Mouse (Mus musculus) lung, postnatal 10 days (tissue): ENCODE measurements around the gene Antxr1.

Experiments
- DNase-seq: peaks from one replicate; pipeline ENCODE4 v3.0.0; 2021

Gene Antxr1

GRCm38 (mm10) chr6:87133966-87134546 is 201.6 kb downstream of the Antxr1 start:
- no peak for DNase-seq

- DNase-seq, result no peak
These were observed 202.1 kb downstream of the Antxr1 start for GRCm38 (mm10) chr6:87133520-87133919.

GRCm38 (mm10) chr6:87131078-87131477 is 204.5 kb downstream of the Antxr1 start:
- no peak for DNase-seq

- no peak for DNase-seq
These were observed 205.0 kb downstream of the Antxr1 start for GRCm38 (mm10) chr6:87130628-87131027.

- DNase-seq, result no peak
These were observed 205.8 kb downstream of the Antxr1 start for GRCm38 (mm10) chr6:87129861-87130260.

- peak; percentile 65 for DNase-seq
These were observed 208.4 kb downstream of the Antxr1 start for GRCm38 (mm10) chr6:87127049-87127753.

GRCm38 (mm10) chr6:87123973-87124372 is 211.6 kb downstream of the Antxr1 start:
- DNase-seq, result no peak

GRCm38 (mm10) chr6:87123406-87123805 is 212.2 kb downstream of the Antxr1 start:
- DNase-seq, result no peak

GRCm38 (mm10) chr6:87121961-87122360 is 213.7 kb downstream of the Antxr1 start:
- no peak for DNase-seq

- DNase-seq, result no peak
These were observed 215.0 kb downstream of the Antxr1 start for GRCm38 (mm10) chr6:87120661-87121060.

GRCm38 (mm10) chr6:87119975-87120374 is 215.6 kb downstream of the Antxr1 start:
- DNase-seq, result no peak

GRCm38 (mm10) chr6:87119066-87119837 is 216.4 kb downstream of the Antxr1 start:
- DNase-seq, result no peak

GRCm38 (mm10) chr6:87116596-87116995 is 219.0 kb downstream of the Antxr1 start:
- no peak for DNase-seq

GRCm38 (mm10) chr6:87115981-87116380 is 219.6 kb downstream of the Antxr1 start:
- DNase-seq, result no peak

- DNase-seq, result no peak
These were observed 223.5 kb downstream of the Antxr1 start for GRCm38 (mm10) chr6:87112125-87112524.

- DNase-seq, result no peak
These were observed 224.1 kb downstream of the Antxr1 start for GRCm38 (mm10) chr6:87111493-87111892.

- no peak for DNase-seq
These were observed 231.4 kb downstream of the Antxr1 start, which contains the start of gene D6Ertd527e for GRCm38 (mm10) chr6:87104123-87104796. Gene D6Ertd527e, plus strand, starts transcription at chr6:87104746.

- DNase-seq, result no peak
These were observed 232.3 kb downstream of the Antxr1 start for GRCm38 (mm10) chr6:87103314-87103713.

GRCm38 (mm10) chr6:87102421-87102911 is 233.2 kb downstream of the Antxr1 start:
- DNase-seq, result peak; percentile 67

GRCm38 (mm10) chr6:87101955-87102353 is 233.7 kb downstream of the Antxr1 start:
- DNase-seq, result peak; percentile 31

GRCm38 (mm10) chr6:87101281-87101954 is 234.2 kb downstream of the Antxr1 start:
- DNase-seq, result peak; percentile 92

GRCm38 (mm10) chr6:87100297-87101020 is 235.2 kb downstream of the Antxr1 start:
- no peak for DNase-seq
